Mouse (Mus musculus): ENCODE data around the gene Fstl1. TPM values are rescaled to one million over a fixed set of nuclear protein-coding genes. Genes with fewer than 3 reads are reported as not detected.
A peak's percentile ranks its signal among the peaks of the same experiment; 100 is the strongest.

Fstl1 gene
- total and polyA plus RNA-seq, 3 experiments = 8.0 to 56.7 (median 39.3) TPM

- no peak for DNase-seq
These were observed 92.1 kb downstream of the Fstl1 start for GRCm38 (mm10) chr16:37868506-37869469.

- no peak for DNase-seq
These were observed 93.0 kb downstream of the Fstl1 start for GRCm38 (mm10) chr16:37869470-37870231.

DNA sequence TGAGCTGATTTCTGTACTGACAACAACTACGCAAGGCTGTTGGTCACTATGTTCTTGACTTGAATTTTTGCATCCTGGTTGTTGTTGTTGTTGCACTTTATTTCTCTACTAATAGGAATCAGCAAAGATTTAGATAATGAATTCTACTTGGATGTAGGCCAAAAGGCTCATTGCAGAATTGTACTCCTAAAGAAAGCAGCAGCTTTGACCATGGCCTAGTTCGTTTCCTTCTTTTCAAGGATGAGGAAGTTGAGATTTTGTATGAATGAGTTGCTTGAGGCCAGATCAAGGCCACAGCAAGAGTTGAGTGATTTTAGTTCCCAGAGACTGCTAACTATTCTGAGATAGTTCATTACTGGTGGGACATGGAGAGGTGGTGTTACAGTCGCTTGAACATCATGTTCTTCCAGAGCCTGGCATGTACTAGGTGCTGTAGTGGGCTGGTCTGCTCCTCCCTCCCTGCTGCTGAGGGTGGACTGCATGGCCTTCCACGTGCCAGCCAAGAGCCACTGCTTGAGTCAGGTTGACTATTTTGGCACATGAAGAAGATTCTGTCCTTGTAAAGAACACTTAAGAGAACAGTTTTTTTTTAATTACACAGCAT lies 94.5 kb downstream of the Fstl1 start:
- DNase-seq = peak; percentile 82

- DNase-seq = no peak
These were observed 98.0 kb downstream of the Fstl1 start for GRCm38 (mm10) chr16:37874501-37875235.

DNA sequence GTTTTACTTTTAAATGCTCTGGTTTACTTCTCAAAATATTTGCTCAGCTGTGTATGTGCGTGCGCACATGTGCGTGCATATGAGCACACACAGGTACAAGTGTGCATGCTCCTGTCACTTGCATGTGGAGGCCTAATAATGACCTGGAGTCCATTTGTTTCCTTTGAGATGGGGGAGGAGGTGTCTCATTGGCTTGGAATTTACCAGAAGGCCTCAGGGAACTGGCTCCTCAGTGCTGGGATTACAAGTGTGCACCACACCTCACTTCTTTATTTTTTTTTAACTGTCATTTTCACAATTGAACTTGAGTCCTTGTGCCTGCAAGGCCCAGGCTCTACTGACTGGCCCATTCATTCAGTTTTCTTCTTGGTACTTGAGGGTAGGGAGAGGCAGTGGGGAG lies 100.7 kb downstream of the Fstl1 start:
- no peak for DNase-seq

DNA sequence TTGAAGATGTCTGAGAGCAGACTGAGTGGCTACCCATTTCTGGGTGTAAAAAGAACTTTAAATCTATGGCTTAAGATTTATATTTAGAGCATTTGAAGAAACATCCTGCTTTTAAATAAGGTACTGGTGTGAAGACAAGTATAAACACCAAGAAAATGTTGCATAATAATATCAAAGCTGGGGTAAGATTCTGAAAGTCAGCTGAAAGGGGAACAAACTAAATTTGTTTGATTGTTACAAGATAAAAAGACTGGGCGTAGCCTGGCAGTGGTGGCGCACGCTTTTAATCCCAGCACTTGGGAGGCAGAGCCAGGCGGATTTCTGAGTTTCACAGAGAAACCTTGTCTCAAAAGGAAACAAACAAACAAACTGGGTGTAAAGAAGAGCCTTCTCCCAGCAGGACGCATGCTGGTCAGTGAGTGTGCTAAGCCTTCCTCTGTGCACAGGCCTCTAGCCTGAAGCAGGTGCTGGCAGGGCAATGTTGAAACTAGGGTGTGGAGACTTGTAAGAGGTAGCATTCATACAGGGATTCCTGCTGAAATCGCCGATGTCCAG lies 102.4 kb downstream of the Fstl1 start:
- DNase-seq = no peak

DNA sequence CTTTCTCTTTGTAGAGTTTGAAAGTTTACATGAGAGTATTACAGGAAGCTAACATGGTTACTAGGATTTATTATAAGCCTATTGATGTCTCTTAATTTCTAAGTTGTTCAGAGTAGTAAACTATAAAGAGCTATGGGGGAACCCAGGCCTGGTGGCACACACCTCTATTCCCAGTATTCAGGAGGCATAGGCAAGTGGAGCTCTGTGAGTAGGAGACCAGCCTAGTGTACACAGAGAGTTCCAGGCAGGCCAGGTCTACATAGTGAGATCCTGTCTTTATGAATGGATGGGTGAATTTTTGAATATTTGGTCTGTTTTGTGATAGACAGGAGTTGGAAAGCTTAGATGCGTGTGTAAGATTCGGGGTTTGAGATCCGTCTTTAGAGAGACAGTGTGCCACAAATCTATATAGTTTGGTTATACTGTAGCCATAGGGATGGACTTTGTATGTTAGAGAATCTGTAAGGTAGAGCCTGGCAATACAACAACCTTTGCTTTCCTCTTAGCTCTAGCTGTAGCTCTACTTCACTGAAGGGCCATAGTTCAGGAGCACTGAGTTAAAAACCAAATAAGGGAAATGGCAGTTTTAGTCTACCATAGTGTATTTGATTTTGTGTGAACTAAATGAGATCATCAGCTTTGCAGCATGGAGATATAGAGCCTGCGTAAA lies 103.2 kb downstream of the Fstl1 start:
- DNase-seq = no peak

DNA sequence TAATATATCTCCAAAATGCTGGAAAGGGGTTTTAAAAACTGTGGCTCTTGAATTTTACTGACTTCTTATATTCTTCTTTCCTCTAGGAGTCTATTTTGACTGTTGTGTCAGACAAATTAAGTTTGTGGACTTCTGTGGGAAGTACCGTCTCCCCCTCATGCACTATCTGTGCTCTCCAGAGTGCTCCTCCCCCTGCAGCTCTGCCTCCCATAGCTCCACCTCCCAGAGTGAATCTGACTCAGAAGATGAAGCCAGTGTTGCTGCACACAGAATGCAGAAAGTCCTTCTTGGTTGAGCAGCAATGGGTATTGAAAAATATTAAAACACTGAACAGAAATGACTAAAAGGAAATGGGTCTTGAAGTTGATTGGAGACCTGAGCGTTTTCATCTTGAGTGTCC lies 104.5 kb downstream of the Fstl1 start:
- peak; percentile 70 for DNase-seq

Other genes with a start within 250 kb of the Fstl1 start
- 10 to 100 TPM; 15.0 to 16.1 TPM for gene Gtf2e1, start 237.1 kb upstream of the Fstl1 start, total RNA-seq (2021)
- gene Gtf2e1, start 237.1 kb upstream of the Fstl1 start, polyA plus RNA-seq (2012; rRNA removed) = 1.9 and 3.5 TPM in 2 replicates
- 10 to 100 TPM in 1 of 2 experiments, 1 to 10 TPM in 1; 7.6 to 10.3 TPM for gene Rabl3, start 237.0 kb upstream of the Fstl1 start, total RNA-seq (2021)
- 0.27 and 0.55 TPM in 2 replicates for gene Rabl3, start 237.0 kb upstream of the Fstl1 start, polyA plus RNA-seq (2012; rRNA removed)
- gene Hgd, start 196.7 kb upstream of the Fstl1 start, total RNA-seq (2021) = 1 to 10 TPM in 1 of 2 experiments, under 1 TPM in 1; 0.28 to 1.6 TPM
- gene Hgd, start 196.7 kb upstream of the Fstl1 start, polyA plus RNA-seq (2012; rRNA removed) = not detected in 2 replicates
- gene Ndufb4, start 122.4 kb upstream of the Fstl1 start, total RNA-seq (2021) = 100 to 1,000 TPM; 138 to 192 TPM
- 67.4 and 80.6 TPM in 2 replicates for gene Ndufb4, start 122.4 kb upstream of the Fstl1 start, polyA plus RNA-seq (2012; rRNA removed)
- gene Gm36028, start 84.3 kb downstream of the Fstl1 start, total RNA-seq (2021) = under 1 TPM in 1 of 2 experiments, not detected in 1; 0.69 TPM
- 0.24 TPM in 1 of 2 replicates, not detected in the other for gene Gm36028, start 84.3 kb downstream of the Fstl1 start, polyA plus RNA-seq (2012; rRNA removed)
- gene Lrrc58, start 91.5 kb downstream of the Fstl1 start, total RNA-seq (2021) = 100 to 1,000 TPM; 134 to 204 TPM
- gene Lrrc58, start 91.5 kb downstream of the Fstl1 start, polyA plus RNA-seq (2012; rRNA removed) = 29.0 and 30.5 TPM in 2 replicates
- under 1 TPM in 1 of 2 experiments, not detected in 1; 0.07 TPM for gene Gpr156, start 139.6 kb downstream of the Fstl1 start, total RNA-seq (2021)
- gene Gpr156, start 139.6 kb downstream of the Fstl1 start, polyA plus RNA-seq (2012; rRNA removed) = 0.04 TPM in 2 replicates